Mouse (Mus musculus) adrenal gland, postnatal 14 days (tissue): Measurements from ENCODE around the gene Sult2a7. TPM values are rescaled to one million over a fixed set of nuclear protein-coding genes. Genes with fewer than 3 reads are reported as not detected.

ENCODE experiments used
- DNase-seq: peaks from one replicate; pipeline ENCODE4 v3.0.0; 2021; ENCODE audit warnings: mixed read lengths
- long read RNA-seq, 2 experiments: library from polyadenylated mRNA; stranded (forward); transcript quantifications; one replicate each; pipeline ENCODE4 v2.0.0; 2021
- total RNA-seq: library from RNA; stranded (reverse); gene quantifications from 2 replicates; pipeline ENCODE4 v1.2.3, GENCODE M21; 2021

Sult2a7 gene
- not detected in 2 replicates for total RNA-seq
- long read RNA-seq, experiment 1 = 0 reads
- long read RNA-seq, experiment 2 = 0 reads

DNA sequence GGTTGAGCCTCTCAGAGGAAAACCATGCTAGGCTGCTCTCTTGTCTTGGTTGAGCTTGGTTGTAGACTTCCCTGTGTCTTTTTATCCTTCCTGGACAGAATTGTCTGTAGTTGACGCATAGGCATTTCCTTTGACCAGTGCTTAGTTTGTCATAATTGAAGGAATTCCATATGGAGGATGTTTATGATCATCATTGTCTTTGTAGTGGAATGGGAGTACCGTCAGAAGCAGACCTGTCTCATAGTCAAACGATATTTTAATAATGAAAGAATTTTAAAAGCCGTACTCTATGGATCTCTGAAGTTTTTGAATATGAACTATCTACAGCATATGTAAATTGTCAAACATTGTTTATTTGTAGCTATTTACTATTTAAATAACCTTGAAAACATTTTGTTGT lies at the start of gene Sult2a7:
Sult2a7 (minus strand) TSS at position 101 of the 400 bp plus-strand sequence.
- no peak for DNase-seq

DNA sequence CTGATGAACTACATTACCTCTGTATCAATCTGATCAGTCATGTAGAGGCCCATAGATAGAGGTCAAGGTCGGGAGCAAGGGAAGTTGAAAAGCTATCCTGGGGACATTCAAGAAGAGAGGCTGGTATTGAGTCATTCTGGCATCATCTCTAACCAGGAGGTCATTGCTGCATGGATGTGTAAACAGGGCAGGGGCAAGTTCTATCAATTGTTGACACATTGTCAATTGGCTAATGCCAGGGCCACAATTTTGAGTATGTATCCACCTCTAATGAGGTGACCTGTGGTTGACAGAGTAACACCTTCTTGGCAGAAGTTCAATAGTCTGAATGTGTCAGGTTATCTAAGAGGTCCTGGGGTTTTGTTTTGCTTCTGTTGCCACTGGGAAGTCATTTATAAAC lies 31.2 kb upstream of the Sult2a7 start:
- DNase-seq = no peak

DNA sequence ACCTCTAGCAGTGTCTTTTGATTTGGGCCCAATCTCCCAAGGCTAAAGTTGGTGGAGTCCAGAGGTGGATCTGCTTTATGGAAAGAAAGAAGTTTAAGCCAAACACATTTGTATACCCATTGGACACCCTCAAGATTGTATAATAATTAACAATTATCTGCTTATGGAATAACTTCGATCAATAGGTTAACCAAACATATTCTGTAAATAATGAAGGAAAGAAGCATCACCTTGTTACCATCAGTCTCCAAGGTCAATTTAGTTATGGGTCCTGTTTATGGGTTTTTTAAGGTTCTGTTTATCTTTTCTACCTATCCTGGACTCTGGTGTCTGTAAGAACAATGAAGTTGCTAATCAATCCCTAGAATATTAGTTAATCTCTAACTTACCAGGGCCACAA lies 28.6 kb upstream of the Sult2a7 start:
- DNase-seq = no peak

DNA sequence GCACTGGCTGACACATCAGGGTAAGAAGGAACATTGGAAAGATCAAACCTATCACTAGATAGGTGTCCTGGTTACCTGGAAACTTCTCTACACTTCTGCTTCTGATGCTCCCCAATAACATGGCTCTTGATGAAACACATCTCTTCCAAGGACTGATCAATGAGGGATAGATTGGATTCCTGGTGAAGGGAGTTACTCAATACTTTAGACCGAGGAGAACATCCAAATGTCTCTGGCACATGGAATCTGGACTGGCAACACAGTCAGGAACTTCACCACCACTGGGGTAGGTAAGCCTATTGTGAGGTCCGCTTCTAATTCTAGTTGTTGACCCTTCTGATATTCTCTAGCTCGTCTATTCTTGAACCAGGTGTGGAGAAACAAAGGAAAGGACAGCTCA lies 24.3 kb upstream of the Sult2a7 start:
- DNase-seq = no peak

DNA sequence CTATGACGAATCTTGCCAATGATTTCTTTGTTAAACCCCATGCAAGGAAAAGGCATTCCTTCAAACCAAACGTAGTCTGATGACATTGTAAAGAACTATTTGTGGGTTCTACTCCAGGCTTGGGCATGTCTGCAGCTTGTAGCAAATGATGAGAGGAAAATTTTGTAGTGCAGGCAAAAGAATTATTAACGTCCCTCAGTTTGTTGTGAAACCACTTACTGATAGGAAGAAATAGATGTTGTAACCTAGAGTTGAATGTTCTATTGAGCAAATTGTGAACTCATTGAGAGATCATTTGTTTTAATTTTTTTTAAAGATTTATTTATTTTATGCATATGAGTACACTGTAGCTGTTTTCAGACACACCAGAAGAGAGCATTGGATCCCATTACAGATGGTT lies 1.1 kb downstream of the Sult2a7 start:
- DNase-seq = no peak

DNA sequence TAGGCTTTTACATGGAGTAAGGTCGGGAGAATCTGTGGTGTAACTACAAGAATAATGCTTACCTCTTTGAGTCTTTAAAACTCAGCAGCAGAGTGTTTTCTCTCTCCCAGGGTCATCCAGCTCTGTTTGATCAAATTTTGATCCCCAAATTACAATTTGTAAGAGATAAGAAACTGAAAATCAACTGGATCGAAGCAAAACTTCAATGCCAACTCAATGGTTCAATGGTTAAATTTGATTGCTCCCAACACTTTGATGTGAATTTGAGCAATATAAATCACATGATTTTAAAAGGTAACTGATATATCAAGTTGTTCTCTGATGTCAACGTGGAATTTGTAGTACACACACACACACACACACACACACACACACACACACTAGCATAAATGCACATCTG lies 47.5 kb downstream of the Sult2a7 start, which contains the start of gene Sult2a8:
Sult2a8 (minus strand) TSS at position 236 of the 400 bp plus-strand sequence.
- DNase-seq = no peak

DNA sequence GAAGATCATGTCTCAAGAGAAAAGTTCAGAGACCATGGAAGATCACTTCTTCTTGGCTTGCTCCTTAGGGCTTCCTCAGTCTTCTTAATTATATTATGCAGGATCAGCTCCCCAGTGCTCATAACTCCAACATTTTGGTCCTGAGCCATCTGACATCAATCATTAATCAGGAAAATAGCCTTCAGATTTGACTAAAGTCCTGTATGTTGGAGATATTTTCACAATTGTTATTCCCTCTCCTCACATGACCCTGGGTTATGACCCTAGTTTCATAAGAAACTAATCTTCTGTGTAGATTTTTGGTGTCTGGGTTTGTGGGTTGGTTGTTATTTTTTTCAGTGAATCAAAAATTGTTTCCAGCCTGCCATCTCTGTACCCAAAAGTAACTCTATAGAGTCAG lies 54.4 kb downstream of the Sult2a7 start:
- no peak for DNase-seq

DNA sequence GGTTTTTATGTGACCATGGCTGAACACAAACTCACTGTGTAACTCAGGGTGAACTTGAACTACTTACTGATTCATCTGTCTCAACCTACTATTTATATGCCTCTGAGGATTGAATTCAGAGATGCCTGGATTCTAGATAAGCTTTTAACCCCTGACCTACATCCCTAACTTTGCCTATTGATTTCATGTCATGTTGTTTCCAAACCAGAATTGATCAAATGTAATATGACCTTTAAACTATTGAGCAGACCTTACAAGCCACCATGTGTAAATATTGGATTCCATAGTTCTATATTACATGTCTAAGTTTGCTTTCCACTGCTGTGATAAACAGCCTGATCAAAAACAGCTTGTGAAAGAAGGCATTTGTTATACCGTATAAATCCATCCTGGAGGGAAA lies 55.5 kb downstream of the Sult2a7 start:
- DNase-seq = no peak

DNA sequence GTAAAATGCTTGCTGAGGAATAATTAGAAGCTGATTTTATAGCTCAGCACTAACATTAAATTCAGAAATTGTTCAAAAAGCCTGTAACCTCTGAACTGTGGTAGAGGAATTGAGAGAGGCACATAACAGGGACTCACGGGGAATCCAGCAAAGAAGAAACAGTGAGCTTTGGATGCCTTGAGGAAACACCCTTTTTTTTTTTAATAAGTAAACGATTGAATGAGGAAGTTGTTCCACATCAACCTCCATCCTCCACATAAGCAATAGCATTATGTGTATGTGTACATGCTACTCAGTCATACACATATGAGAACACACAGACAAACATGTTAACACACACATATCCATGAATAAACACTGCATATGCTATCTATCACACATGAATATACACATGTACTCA lies 56.0 kb downstream of the Sult2a7 start:
- no peak for DNase-seq

Other genes starting within 250 kb of the Sult2a7 start
- gene Sult2a6, start 239.4 kb downstream of the Sult2a7 start, total RNA-seq = 6.9 TPM in 1 of 2 replicates, not detected in the other
- gene Obox8, start 160.7 kb downstream of the Sult2a7 start, total RNA-seq = not detected in 2 replicates
- 0.71 and 30.7 TPM in 2 replicates for gene Sult2a8, start 47.5 kb downstream of the Sult2a7 start, total RNA-seq
- gene Vmn1r90, start 69.3 kb upstream of the Sult2a7 start, total RNA-seq = not detected in 2 replicates
- not detected in 2 replicates for gene Obox7, start 165.3 kb upstream of the Sult2a7 start, total RNA-seq